ENCODE assay signal across 21 mouse cellular contexts in the genomic region with DNA sequence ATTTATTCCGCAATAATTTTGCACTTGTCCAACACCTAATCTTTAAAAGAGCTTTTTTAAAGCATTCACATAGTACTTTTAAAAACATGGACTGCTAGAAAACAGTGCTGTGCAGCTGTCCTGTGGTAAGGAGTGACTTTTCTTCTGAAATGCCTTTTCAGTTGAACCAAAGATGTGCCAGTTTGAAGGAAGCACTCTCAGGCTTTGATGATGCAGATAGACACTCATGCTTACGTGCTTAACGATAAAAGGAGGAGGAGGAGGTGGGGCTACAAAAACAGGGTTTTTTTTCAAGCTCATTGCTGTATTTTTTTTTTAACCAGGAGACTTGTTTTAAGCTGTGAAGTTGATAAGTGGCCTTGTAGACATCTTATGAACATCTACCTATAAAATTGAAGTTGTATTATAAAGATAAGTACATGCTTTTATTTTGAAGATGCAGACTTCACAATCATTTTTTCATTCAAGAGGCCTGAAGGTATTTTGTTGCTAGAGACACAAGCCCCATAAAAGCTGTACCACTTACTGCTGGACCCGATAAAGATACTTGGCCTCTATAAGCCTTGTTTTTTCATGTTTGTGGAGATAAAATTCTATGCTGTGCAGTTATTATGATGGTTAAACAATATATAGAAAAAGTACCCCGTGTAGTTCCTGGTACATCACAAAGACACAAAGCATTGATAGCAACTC.
DNase-seq lines count a peak whose midpoint lies in the region; ATAC-seq and TF ChIP-seq lines count a peak whose summit lies in the region.
"Had no signal": no experiment of that assay in that cellular context is flagged by ENCODE, and none has a peak within 500 bp of the region (broad histone marks: within the 10 kb centered on the region; RNA-seq: fewer than 3 reads in every experiment).

No protein-coding gene starts in this region.

- peaks cover 4 to 5% of the 10 kb centered on the region in 2 experiments for H3K4me1 ChIP-seq in liver, embryonic 14.5 days (replicated peaks; ENCODE audit: control insufficient read depth in 2 of 2, insufficient read depth in 2 of 2, low read length in 1 of 2)
- no peaks in the 10 kb centered on the region for H3K4me1 ChIP-seq in limb, embryonic 10.5 days
- H3K4me1 ChIP-seq: hindbrain, embryonic 15.5 days; midbrain, embryonic 10.5 days had no signal

- no peak overlapping the region for H3K4me3 ChIP-seq in liver, embryonic 14.5 days (ENCODE audit: insufficient read depth in 1 of 2, low read depth in 2 of 2, low read length in 2 of 2)
- H3K4me3 ChIP-seq in limb, embryonic 10.5 days: no peak overlapping the region
- H3K4me3 ChIP-seq: gastrocnemius, adult 2 months; hindbrain, embryonic 15.5 days; midbrain, embryonic 10.5 days; myocyte had no signal

- peak; percentile 48; the same call in 1 of the 2 replicates for ATAC-seq in liver, embryonic 14.5 days (ENCODE audit: insufficient read depth)
- ATAC-seq: forebrain, embryonic 14.5 days had no signal

- TF ChIP-seq CTCF in liver, embryonic 14.5 days (IDR thresholded peaks at IDR 0.05; ENCODE audit: low read depth): no peak

- peak overlapping the region; percentile 26 for H3K4me2 ChIP-seq in liver, embryonic 14.5 days (ENCODE audit: low read depth)
- H3K4me2 ChIP-seq: hindbrain, embryonic 15.5 days; lung, embryonic 14.5 days had no signal

- no peaks in the 10 kb centered on the region for H3K36me3 ChIP-seq in liver, embryonic 14.5 days (replicated peaks; ENCODE audit: control insufficient read depth, insufficient read depth, low read depth)
- no peaks in the 10 kb centered on the region for H3K36me3 ChIP-seq in limb, embryonic 10.5 days
- H3K36me3 ChIP-seq: hindbrain, embryonic 15.5 days; midbrain, embryonic 10.5 days had no signal

- H3K9ac ChIP-seq in liver, embryonic 14.5 days (replicated peaks): no peak overlapping the region
- H3K9ac ChIP-seq: hindbrain, embryonic 15.5 days; lung, embryonic 14.5 days had no signal

- H3K27me3 ChIP-seq in liver, embryonic 14.5 days (ENCODE audit: control insufficient read depth, insufficient read depth, low read length): no peaks in the 10 kb centered on the region
- no peaks in the 10 kb centered on the region for H3K27me3 ChIP-seq in limb, embryonic 10.5 days (ENCODE audit: low read depth, poor library complexity, severe bottlenecking)
- H3K27me3 ChIP-seq: CH12.LX; hindbrain, embryonic 15.5 days had no signal

- 36% methylated on average over 5 of the region's 5 CpGs for WGBS in liver, embryonic 14.5 days (ENCODE audit: insufficient replicate concordance)
- 84% methylated on average over 5 of the region's 5 CpGs for WGBS in limb, embryonic 10.5 days

- DNase-seq in lung, postnatal 25 days (ENCODE audit: low spot score): peak; percentile 39
- DNase-seq in lung, postnatal 36 days: no peak
- peak; percentile 44 for DNase-seq in MEL-GATA-1-ER (ENCODE audit: extremely low read depth, low read depth)
- DNase-seq in liver, embryonic 14.5 days (ENCODE audit: low read depth in 3 of 3, low spot score in 3 of 3): no peak
- peak; percentile 71 for DNase-seq in thymus, postnatal 14 days
- no peak for DNase-seq in kidney, adult 18-20 months
- no peak for DNase-seq in limb, embryonic 10.5 days (ENCODE audit: low spot score)
- no peak for DNase-seq in layer of hippocampus, postnatal 10 days (ENCODE audit: low spot score in 2 of 2)
- DNase-seq: cerebellum, adult 2 months; gastrocnemius, adult 2 months; heart, postnatal 14 days; kidney, adult 9 months; lung, embryonic 14.5 days; right cerebral cortex, adult 18-20 months; spleen, adult 18-20 months had no signal

- H3K9me3 ChIP-seq in liver, embryonic 14.5 days (ENCODE audit: control insufficient read depth, low read length): no peaks in the 10 kb centered on the region
- H3K9me3 ChIP-seq in limb, embryonic 10.5 days (replicated peaks): no peaks in the 10 kb centered on the region
- H3K9me3 ChIP-seq: hindbrain, embryonic 15.5 days; midbrain, embryonic 10.5 days had no signal

- no peak overlapping the region for H3K27ac ChIP-seq in liver, embryonic 14.5 days
- no peak overlapping the region for H3K27ac ChIP-seq in limb, embryonic 10.5 days
- H3K27ac ChIP-seq: gastrocnemius, adult 2 months; hindbrain, embryonic 15.5 days; midbrain, embryonic 10.5 days; stomach, postnatal 0 days had no signal

- TF ChIP-seq EP300 in liver, embryonic 14.5 days (IDR thresholded peaks at IDR 0.05; ENCODE audit: low read depth): no peak

Comparison
In these comparisons a context has a peak if more than half of its experiments do, and no peak if none do; other contexts are left out.
1. DNase-seq: peak in lung, postnatal 25 days (single experiment), MEL-GATA-1-ER (single experiment) and thymus, postnatal 14 days (single experiment); none in lung, postnatal 36 days (single experiment), liver, embryonic 14.5 days (0 of 3), kidney, adult 18-20 months (single experiment), limb, embryonic 10.5 days (single experiment) and layer of hippocampus, postnatal 10 days (0 of 2).